Mouse (Mus musculus) ES-E14 (cell line): Measurements from ENCODE around the gene Capn2. TPM values are rescaled to one million over a fixed set of nuclear protein-coding genes. Genes with fewer than 3 reads are reported as not detected.

Experiments
- DNase-seq: peaks from one replicate; pipeline ENCODE4 v3.0.0-alpha.2; 2013; ENCODE audit warnings: low read depth, low spot score
- H3K27ac ChIP-seq: 2 replicates; pipeline ENCODE4 v1.5.1; 2012; ENCODE audit warnings: low read depth, mild to moderate bottlenecking, low read length, moderate library complexity, mixed read lengths; ENCODE audit not compliant: poor library complexity, insufficient read depth, severe bottlenecking
- H3K36me3 ChIP-seq: 2 replicates; pipeline ENCODE4 v1.6.1; 2012; ENCODE audit warnings: mild to moderate bottlenecking, low read length, moderate library complexity, mixed read lengths; ENCODE audit not compliant: control insufficient read depth, poor library complexity, insufficient read depth, severe bottlenecking
- H3K4me1 ChIP-seq, 2 experiments: fragments of 150-350 bp in 1 of 2; sonication (generic) in 1 of 2; 2 replicates each; pipeline ENCODE4 v1.6.1; 2012; ENCODE audit warnings: low read length in 2 of 2, mild to moderate bottlenecking in 1 of 2, mixed read lengths in 1 of 2; ENCODE audit not compliant: control insufficient read depth in 2 of 2, insufficient read depth in 2 of 2, poor library complexity in 1 of 2
- H3K4me3 ChIP-seq, 2 experiments: fragments of 150-350 bp in 1 of 2; sonication (generic) in 1 of 2; 2 replicates each; pipeline ENCODE4 v1.5.1; 2012; ENCODE audit warnings: low read length in 2 of 2, low read depth in 1 of 2, mild to moderate bottlenecking in 1 of 2, mixed read lengths in 1 of 2; ENCODE audit not compliant: insufficient read depth in 1 of 2, poor library complexity in 1 of 2, severe bottlenecking in 1 of 2
- H3K9ac ChIP-seq: 2 replicates; pipeline ENCODE4 v1.6.1; 2012; ENCODE audit warnings: low read depth, mild to moderate bottlenecking, low read length, mixed read lengths; ENCODE audit not compliant: poor library complexity, insufficient read depth, severe bottlenecking
- H3K9me3 ChIP-seq: fragments of 150-350 bp; sonication (generic); 2 replicates; pipeline ENCODE4 v1.6.1; 2012; ENCODE audit warnings: low read depth, mild to moderate bottlenecking, low read length; ENCODE audit not compliant: control insufficient read depth, insufficient read depth
- CHD2 ChIP-seq: IDR thresholded peaks from 2 replicates; pipeline ENCODE4 v1.6.1; 2014; ENCODE audit warnings: mild to moderate bottlenecking, low read depth, low read length, inconsistent platforms
- HCFC1 ChIP-seq: IDR thresholded peaks from 2 replicates; pipeline ENCODE4 v1.6.1; 2012; ENCODE audit warnings: low read length, inconsistent platforms, borderline replicate concordance; ENCODE audit not compliant: insufficient read depth
- MAFK ChIP-seq: IDR thresholded peaks from 2 replicates; pipeline ENCODE4 v1.6.1; 2014; ENCODE audit warnings: mild to moderate bottlenecking, low read depth, low read length, inconsistent platforms; ENCODE audit not compliant: insufficient read depth
- ZC3H11A ChIP-seq: IDR thresholded peaks from 2 replicates; pipeline ENCODE4 v1.6.1; 2012; ENCODE audit warnings: low read depth, mild to moderate bottlenecking, inconsistent platforms, low read length, borderline replicate concordance
- ZNF384 ChIP-seq: IDR thresholded peaks from 2 replicates; pipeline ENCODE4 v1.6.1; 2012; ENCODE audit warnings: low read depth, low read length, inconsistent platforms
- in situ Hi-C, 2 experiments: fragments of 600-800 bp; cut with MboI; formaldehyde crosslinking; loops; one replicate each; pipeline ENCODE4 v1.15.1; 2025; ENCODE audit warnings: low sequenced_read_pairs in 2 of 2, inconsistent platforms in 1 of 2; ENCODE audit not compliant: unreplicated experiment in 2 of 2
- total RNA-seq: library from RNA; depleted of rRNA; stranded (reverse); fragments of 300-350 nt; gene quantifications from 2 replicates; pipeline ENCODE4 v1.2.3, GENCODE M21; 2012

Gene Capn2
- total RNA-seq, 1 experiment: 72.3 TPM

- TF ChIP-seq CHD2 (peak; percentile 79), HCFC1 (no peak)
- Histone ChIP-seq H3K4me3 (no peak overlapping the region), H3K9me3 (no peaks in the 10 kb centered on the region), H3K36me3 (no peaks in the 10 kb centered on the region), H3K9ac (no peak overlapping the region), H3K4me1 (peaks cover 0 to 12% of the 10 kb centered on the region in 2 experiments; a peak in 2 of 4 replicates), H3K27ac (no peak overlapping the region)
- no peak for DNase-seq
- in situ Hi-C loops: no loop called here
Observed at GRCm38 (mm10) chr1:182500843-182501242, 16.6 kb downstream of the Capn2 start.

GRCm38 (mm10) chr1:182500224-182500623, 17.2 kb downstream of the Capn2 start:
- no peak overlapping the region for H3K4me3 ChIP-seq
- TF ChIP-seq CHD2 (no peak), MAFK (no peak), HCFC1 (no peak)
- no peaks in the 10 kb centered on the region for H3K9me3 ChIP-seq
- DNase-seq: no peak
- no peak overlapping the region for H3K9ac ChIP-seq
- H3K36me3 ChIP-seq: no peaks in the 10 kb centered on the region
- peaks cover 0 to 12% of the 10 kb centered on the region in 2 experiments; a peak in 2 of 4 replicates for H3K4me1 ChIP-seq
- in situ Hi-C loops: no loop called here
- no peak overlapping the region for H3K27ac ChIP-seq

- TF ChIP-seq ZC3H11A: no peak
- TF ChIP-seq CHD2: no peak
- no peak for TF ChIP-seq ZNF384
- no peak for TF ChIP-seq MAFK
- no peak for TF ChIP-seq HCFC1
- in situ Hi-C loops: no loop called here
- H3K27ac ChIP-seq: no peak overlapping the region
- H3K4me1 ChIP-seq: peaks cover 0 to 14% of the 10 kb centered on the region in 2 experiments; a peak in 2 of 4 replicates
- no peak for DNase-seq
- no peaks in the 10 kb centered on the region for H3K9me3 ChIP-seq
- H3K9ac ChIP-seq: no peak overlapping the region
- no peak overlapping the region for H3K4me3 ChIP-seq
- H3K36me3 ChIP-seq: no peaks in the 10 kb centered on the region
Observed at GRCm38 (mm10) chr1:182499443-182500089, 17.8 kb downstream of the Capn2 start.

GRCm38 (mm10) chr1:182497736-182498135, 19.7 kb downstream of the Capn2 start:
- Histone ChIP-seq H3K27ac (no peak overlapping the region), H3K9ac (no peak overlapping the region), H3K36me3 (no peaks in the 10 kb centered on the region), H3K9me3 (no peaks in the 10 kb centered on the region), H3K4me1 (peaks cover 0 to 5% of the 10 kb centered on the region in 2 experiments; a peak in 1 of 4 replicates), H3K4me3 (no peak overlapping the region)
- DNase-seq: no peak
- TF ChIP-seq HCFC1: no peak
- in situ Hi-C loops: no loop called here

- DNase-seq: no peak
- Histone ChIP-seq H3K4me1 (peaks cover 0 to 5% of the 10 kb centered on the region in 2 experiments; a peak in 1 of 4 replicates), H3K9ac (no peak overlapping the region), H3K36me3 (no peaks in the 10 kb centered on the region), H3K9me3 (no peaks in the 10 kb centered on the region), H3K27ac (no peak overlapping the region), H3K4me3 (no peak overlapping the region)
- no peak for TF ChIP-seq HCFC1
- no peak for TF ChIP-seq ZNF384
- TF ChIP-seq MAFK: no peak
- TF ChIP-seq CHD2: no peak
- no peak for TF ChIP-seq ZC3H11A
- in situ Hi-C loops: no loop called here
Observed at GRCm38 (mm10) chr1:182496685-182497084, 20.7 kb downstream of the Capn2 start.
